Mouse (Mus musculus): ENCODE results near the gene Slc4a4. TPM values are rescaled to one million over a fixed set of nuclear protein-coding genes. Genes with fewer than 3 reads are reported as not detected.

Slc4a4 gene
- polyA plus RNA-seq, 2 experiments: 0.50 to 0.57 TPM

DNA sequence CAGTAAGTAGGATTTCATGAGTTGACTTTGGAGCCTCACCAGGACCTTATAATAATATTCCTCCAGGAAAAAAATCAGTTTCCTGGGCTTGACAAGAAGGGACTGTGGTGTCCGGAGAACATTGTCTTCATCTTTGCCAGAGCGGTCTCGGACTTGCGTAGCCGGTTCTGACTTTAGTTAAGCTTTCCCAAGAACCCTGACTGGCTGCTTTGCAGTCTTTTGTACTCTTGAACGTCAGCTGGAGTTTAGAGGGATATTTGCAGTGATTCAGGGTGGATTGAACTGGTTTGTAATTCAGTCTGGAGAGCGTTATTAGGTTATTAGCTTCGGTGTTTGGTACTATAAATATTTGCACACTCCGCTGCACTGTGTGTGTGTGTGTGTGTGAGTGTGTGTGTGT is 31.9 kb downstream of the Slc4a4 start:
- Histone ChIP-seq H3K4me1 (replicated peaks; ENCODE audit: control insufficient read depth in 2 of 2, insufficient read depth in 2 of 2, low read length in 1 of 2) (0 out of 4 replicates have a peak, but pooled peaks cover 0 to 2% of the 10 kb centered on the region in 2 experiments), H3K9me3 (ENCODE audit: control insufficient read depth, low read length) (no peaks in the 10 kb centered on the region), H3K4me3 (ENCODE audit: insufficient read depth in 1 of 2, low read depth in 2 of 2, low read length in 2 of 2) (no peak overlapping the region), H3K4me2 (ENCODE audit: low read depth) (no peak overlapping the region), H3K36me3 (replicated peaks; ENCODE audit: control insufficient read depth, insufficient read depth, low read depth) (no peaks in the 10 kb centered on the region), H3K9ac (replicated peaks) (no peak overlapping the region), H3K27me3 (ENCODE audit: control insufficient read depth, insufficient read depth, low read length) (no peaks in the 10 kb centered on the region), H3K27ac (no peak overlapping the region)
- ATAC-seq (ENCODE audit: insufficient read depth) (no peak), DNase-seq (ENCODE audit: low read depth in 3 of 3, low spot score in 3 of 3) (no peak)
- 74% methylated on average over 9 of the region's 9 CpGs for WGBS (ENCODE audit: insufficient replicate concordance)
- no peak for TF ChIP-seq CTCF (IDR thresholded peaks at IDR 0.05; ENCODE audit: low read depth)
- no peak for TF ChIP-seq EP300 (IDR thresholded peaks at IDR 0.05; ENCODE audit: low read depth)

GRCm38 (mm10) chr5:88925576-88925975 is 39.0 kb downstream of the Slc4a4 start:
- Histone ChIP-seq H3K9ac (replicated peaks) (no peak overlapping the region), H3K27ac (no peak overlapping the region), H3K4me3 (ENCODE audit: insufficient read depth in 1 of 2, low read depth in 2 of 2, low read length in 2 of 2) (no peak overlapping the region), H3K4me1 (replicated peaks; ENCODE audit: control insufficient read depth in 2 of 2, insufficient read depth in 2 of 2, low read length in 1 of 2) (no peaks in the 10 kb centered on the region), H3K9me3 (ENCODE audit: control insufficient read depth, low read length) (no peaks in the 10 kb centered on the region), H3K36me3 (replicated peaks; ENCODE audit: control insufficient read depth, insufficient read depth, low read depth) (no peaks in the 10 kb centered on the region), H3K27me3 (ENCODE audit: control insufficient read depth, insufficient read depth, low read length) (no peaks in the 10 kb centered on the region), H3K4me2 (ENCODE audit: low read depth) (no peak overlapping the region)
- DNase-seq (ENCODE audit: low read depth in 3 of 3, low spot score in 3 of 3): no peak
- 73% methylated on average over 5 of the region's 5 CpGs for WGBS (ENCODE audit: insufficient replicate concordance)
- TF ChIP-seq EP300 (IDR thresholded peaks at IDR 0.05; ENCODE audit: low read depth): no peak
- no peak for TF ChIP-seq CTCF (IDR thresholded peaks at IDR 0.05; ENCODE audit: low read depth)
- ATAC-seq (ENCODE audit: insufficient read depth): no peak

GRCm38 (mm10) chr5:88928201-88928916 is 41.7 kb downstream of the Slc4a4 start:
- Histone ChIP-seq H3K9me3 (ENCODE audit: control insufficient read depth, low read length) (no peaks in the 10 kb centered on the region), H3K9ac (replicated peaks) (no peak overlapping the region), H3K4me2 (ENCODE audit: low read depth) (no peak overlapping the region), H3K36me3 (replicated peaks; ENCODE audit: control insufficient read depth, insufficient read depth, low read depth) (no peaks in the 10 kb centered on the region), H3K27me3 (ENCODE audit: control insufficient read depth, insufficient read depth, low read length) (no peaks in the 10 kb centered on the region), H3K4me3 (ENCODE audit: insufficient read depth in 1 of 2, low read depth in 2 of 2, low read length in 2 of 2) (no peak overlapping the region), H3K4me1 (replicated peaks; ENCODE audit: control insufficient read depth in 2 of 2, insufficient read depth in 2 of 2, low read length in 1 of 2) (peaks cover 0 to 2% of the 10 kb centered on the region in 2 experiments; a peak in 1 of 4 replicates), H3K27ac (no peak overlapping the region)
- 22% methylated on average over 13 of the region's 13 CpGs for WGBS (ENCODE audit: insufficient replicate concordance)
- TF ChIP-seq EP300 (IDR thresholded peaks at IDR 0.05; ENCODE audit: low read depth): no peak
- peak; percentile 59; the same call in 1 of the 2 replicates for TF ChIP-seq CTCF (IDR thresholded peaks at IDR 0.05; ENCODE audit: low read depth)
- ATAC-seq (ENCODE audit: insufficient read depth) (no peak), DNase-seq (ENCODE audit: low read depth in 3 of 3, low spot score in 3 of 3) (no peak)

- ATAC-seq (ENCODE audit: insufficient read depth) (no peak; the same call in 1 of the 2 replicates), DNase-seq (ENCODE audit: low read depth in 3 of 3, low spot score in 3 of 3) (no peak)
- Histone ChIP-seq H3K9me3 (ENCODE audit: control insufficient read depth, low read length) (no peaks in the 10 kb centered on the region), H3K27ac (no peak overlapping the region), H3K4me2 (ENCODE audit: low read depth) (no peak overlapping the region), H3K9ac (replicated peaks) (no peak overlapping the region), H3K4me3 (ENCODE audit: insufficient read depth in 1 of 2, low read depth in 2 of 2, low read length in 2 of 2) (no peak overlapping the region), H3K4me1 (replicated peaks; ENCODE audit: control insufficient read depth in 2 of 2, insufficient read depth in 2 of 2, low read length in 1 of 2) (peaks cover 0 to 7% of the 10 kb centered on the region in 2 experiments; a peak in 1 of 4 replicates), H3K27me3 (ENCODE audit: control insufficient read depth, insufficient read depth, low read length) (no peaks in the 10 kb centered on the region), H3K36me3 (replicated peaks; ENCODE audit: control insufficient read depth, insufficient read depth, low read depth) (no peaks in the 10 kb centered on the region)
- WGBS (ENCODE audit: insufficient replicate concordance): 68% methylated on average over 18 of the region's 18 CpGs
- TF ChIP-seq EP300 (IDR thresholded peaks at IDR 0.05; ENCODE audit: low read depth): no peak
- no peak for TF ChIP-seq CTCF (IDR thresholded peaks at IDR 0.05; ENCODE audit: low read depth)
Observed at GRCm38 (mm10) chr5:88929392-88930094, 42.9 kb downstream of the Slc4a4 start.

DNA sequence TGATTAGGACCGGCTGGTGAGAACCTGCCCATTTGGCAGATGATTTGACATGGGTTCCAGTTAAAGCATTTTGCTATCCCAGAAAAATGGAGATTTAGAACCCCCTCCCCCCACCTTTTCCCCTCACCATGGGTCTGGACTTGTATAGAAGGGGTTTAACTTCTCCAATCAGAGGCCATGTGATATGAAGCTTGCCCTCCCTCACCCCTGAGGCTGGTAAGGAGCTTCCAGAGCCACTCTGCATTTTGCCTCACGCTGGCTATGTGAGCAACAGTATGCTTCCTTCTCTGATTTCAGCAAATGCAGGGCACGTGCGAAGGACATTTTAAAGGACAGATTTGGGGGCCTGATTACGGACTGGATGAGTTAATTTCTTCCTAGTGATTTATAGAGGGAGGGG is 43.5 kb downstream of the Slc4a4 start:
- H3K4me2 ChIP-seq (ENCODE audit: low read depth): no peak overlapping the region

More for the DNA sequence above, 43.5 kb downstream of the Slc4a4 start:
- ATAC-seq (ENCODE audit: insufficient read depth): no peak
- no peak for TF ChIP-seq EP300 (IDR thresholded peaks at IDR 0.05; ENCODE audit: low read depth)
- TF ChIP-seq CTCF (IDR thresholded peaks at IDR 0.05; ENCODE audit: low read depth): no peak
- no peak overlapping the region for H3K4me3 ChIP-seq (ENCODE audit: insufficient read depth in 1 of 2, low read depth in 2 of 2, low read length in 2 of 2)
- no peak for DNase-seq (ENCODE audit: low read depth in 3 of 3, low spot score in 3 of 3)
- peaks cover 0 to 7% of the 10 kb centered on the region in 2 experiments; a peak in 1 of 4 replicates for H3K4me1 ChIP-seq (replicated peaks; ENCODE audit: control insufficient read depth in 2 of 2, insufficient read depth in 2 of 2, low read length in 1 of 2)
- no peaks in the 10 kb centered on the region for H3K9me3 ChIP-seq (ENCODE audit: control insufficient read depth, low read length)
- WGBS (ENCODE audit: insufficient replicate concordance): 68% methylated on average over 5 of the region's 5 CpGs
- no peak overlapping the region for H3K9ac ChIP-seq (replicated peaks)
- no peak overlapping the region for H3K27ac ChIP-seq
- no peaks in the 10 kb centered on the region for H3K27me3 ChIP-seq (ENCODE audit: control insufficient read depth, insufficient read depth, low read length)
- no peaks in the 10 kb centered on the region for H3K36me3 ChIP-seq (replicated peaks; ENCODE audit: control insufficient read depth, insufficient read depth, low read depth)
